Mouse (Mus musculus) liver, postnatal 0 days (tissue): ENCODE data around the gene Nat8f5.
"Not testable (repeated sequence)": the region's sequence is repeated elsewhere in the genome, so short reads cannot be mapped to it uniquely, and the experiment has no call there.

Experiments
- CTCF ChIP-seq: sonication (generic); IDR thresholded peaks from 2 replicates; pipeline ENCODE4 v1.5.1; 2016; ENCODE audit warnings: antibody characterized with exemption, low read depth
- EP300 ChIP-seq: IDR thresholded peaks from 2 replicates; pipeline ENCODE4 v1.6.1; 2016; ENCODE audit warnings: antibody characterized with exemption, low read depth, mild to moderate bottlenecking

- not testable (repeated sequence) for TF ChIP-seq CTCF, EP300
Observed at GRCm38 (mm10) chr6:85836098-85836497, 15.3 kb upstream of the Nat8f5 start.
